In genomic region chr14:119665741-119666141, GRCm38 (mm10) we compare ENCODE assay signal across 8 mouse cellular contexts.
DNase-seq lines count a peak whose midpoint lies in the region; ATAC-seq and TF ChIP-seq lines count a peak whose summit lies in the region.

No protein-coding gene starts in this region.

- WGBS in heart, embryonic 15.5 days: 54% methylated on average over 5 of the region's 5 CpGs
- 52% methylated on average over 5 of the region's 5 CpGs for WGBS in heart, embryonic 12.5 days
- 20% methylated on average over 5 of the region's 5 CpGs for WGBS in hindbrain, postnatal 0 days
- 58% methylated on average over 5 of the region's 5 CpGs for WGBS in midbrain, embryonic 16.5 days
- 83% methylated on average over 5 of the region's 5 CpGs for WGBS in embryonic facial prominence, embryonic 10.5 days

- DNase-seq in cerebellum, adult 8-10 months: peak; percentile 3
- DNase-seq in hindbrain, postnatal 0 days (ENCODE audit: low spot score): peak; percentile 55
- DNase-seq in thymus, postnatal 36 days: no peak
- DNase-seq in kidney, adult 11 months: no peak
- DNase-seq in embryonic facial prominence, embryonic 10.5 days (ENCODE audit: low spot score): no peak

- no peak for TF ChIP-seq CTCF in hindbrain, postnatal 0 days (IDR thresholded peaks at IDR 0.05; ENCODE audit: low read depth)

- H3K9me3 ChIP-seq in heart, embryonic 15.5 days (replicated peaks): no peaks in the 10 kb centered on the region
- H3K9me3 ChIP-seq in heart, embryonic 12.5 days (replicated peaks): no peaks in the 10 kb centered on the region
- H3K9me3 ChIP-seq in hindbrain, postnatal 0 days (ENCODE audit: low read length): no peaks in the 10 kb centered on the region
- H3K9me3 ChIP-seq in midbrain, embryonic 16.5 days (replicated peaks; ENCODE audit: control insufficient read depth, low read length, poor library complexity, severe bottlenecking): no peaks in the 10 kb centered on the region
- no peaks in the 10 kb centered on the region for H3K9me3 ChIP-seq in embryonic facial prominence, embryonic 10.5 days

- no peak overlapping the region for H3K27ac ChIP-seq in heart, embryonic 15.5 days
- H3K27ac ChIP-seq in heart, embryonic 12.5 days (ENCODE audit: poor library complexity, severe bottlenecking): no peak overlapping the region
- H3K27ac ChIP-seq in hindbrain, postnatal 0 days: peak overlapping the region; percentile 48; the same call in 1 of the 2 replicates
- H3K27ac ChIP-seq in midbrain, embryonic 16.5 days (ENCODE audit: low read length): peak overlapping the region; percentile 39; the same call in 1 of the 2 replicates
- no peak overlapping the region for H3K27ac ChIP-seq in embryonic facial prominence, embryonic 10.5 days (replicated peaks)

- no peaks in the 10 kb centered on the region for H3K4me1 ChIP-seq in heart, embryonic 15.5 days (replicated peaks)
- H3K4me1 ChIP-seq in heart, embryonic 12.5 days (replicated peaks): no peaks in the 10 kb centered on the region
- H3K4me1 ChIP-seq in hindbrain, postnatal 0 days (ENCODE audit: insufficient read depth, low read length): 0 out of 2 replicates have a peak, but pooled peaks cover 3% of the 10 kb centered on the region
- H3K4me1 ChIP-seq in midbrain, embryonic 16.5 days (ENCODE audit: control insufficient read depth, insufficient read depth, low read length): no peaks in the 10 kb centered on the region
- no peaks in the 10 kb centered on the region for H3K4me1 ChIP-seq in embryonic facial prominence, embryonic 10.5 days

- H3K36me3 ChIP-seq in heart, embryonic 15.5 days: no peaks in the 10 kb centered on the region
- H3K36me3 ChIP-seq in heart, embryonic 12.5 days: no peaks in the 10 kb centered on the region
- H3K36me3 ChIP-seq in hindbrain, postnatal 0 days (ENCODE audit: insufficient read depth, low read length): no peaks in the 10 kb centered on the region
- no peaks in the 10 kb centered on the region for H3K36me3 ChIP-seq in midbrain, embryonic 16.5 days (ENCODE audit: control insufficient read depth, insufficient read depth, low read length)
- no peaks in the 10 kb centered on the region for H3K36me3 ChIP-seq in embryonic facial prominence, embryonic 10.5 days (replicated peaks)

- H3K27me3 ChIP-seq in heart, embryonic 15.5 days: no peaks in the 10 kb centered on the region
- H3K27me3 ChIP-seq in heart, embryonic 12.5 days (replicated peaks): no peaks in the 10 kb centered on the region
- H3K27me3 ChIP-seq in hindbrain, postnatal 0 days (ENCODE audit: insufficient read depth, low read length): no peaks in the 10 kb centered on the region
- H3K27me3 ChIP-seq in midbrain, embryonic 16.5 days (ENCODE audit: control insufficient read depth, insufficient read depth, low read depth, low read length): no peaks in the 10 kb centered on the region
- no peaks in the 10 kb centered on the region for H3K27me3 ChIP-seq in embryonic facial prominence, embryonic 10.5 days (replicated peaks; ENCODE audit: low read depth, poor library complexity, severe bottlenecking)

- no peak overlapping the region for H3K9ac ChIP-seq in heart, embryonic 15.5 days
- H3K9ac ChIP-seq in heart, embryonic 12.5 days: no peak overlapping the region
- no peak overlapping the region; the same call in 1 of the 2 replicates for H3K9ac ChIP-seq in hindbrain, postnatal 0 days (replicated peaks; ENCODE audit: low read length)
- peak overlapping the region; percentile 23; the same call in 1 of the 2 replicates for H3K9ac ChIP-seq in midbrain, embryonic 16.5 days (ENCODE audit: low read depth, low read length)

- H3K4me3 ChIP-seq in heart, embryonic 15.5 days: no peak overlapping the region
- H3K4me3 ChIP-seq in heart, embryonic 12.5 days: no peak overlapping the region
- no peak overlapping the region for H3K4me3 ChIP-seq in hindbrain, postnatal 0 days (ENCODE audit: low read length)
- H3K4me3 ChIP-seq in midbrain, embryonic 16.5 days (ENCODE audit: low read depth, low read length): no peak overlapping the region
- H3K4me3 ChIP-seq in embryonic facial prominence, embryonic 10.5 days: no peak overlapping the region

- no peak overlapping the region for H3K4me2 ChIP-seq in heart, embryonic 15.5 days
- H3K4me2 ChIP-seq in heart, embryonic 12.5 days: no peak overlapping the region
- no peak overlapping the region for H3K4me2 ChIP-seq in hindbrain, postnatal 0 days (ENCODE audit: low read depth, low read length)
- H3K4me2 ChIP-seq in midbrain, embryonic 16.5 days (ENCODE audit: low read length): no peak overlapping the region

- ATAC-seq in heart, embryonic 15.5 days (replicated peaks; ENCODE audit: insufficient number of reproducible peaks, insufficient read depth, low FRiP score, low read depth): 0 out of 2 replicates have a peak, but pooled peaks have one; percentile 35
- no peak for ATAC-seq in heart, embryonic 12.5 days (ENCODE audit: insufficient number of reproducible peaks, low FRiP score)
- peak; percentile 81 for ATAC-seq in hindbrain, postnatal 0 days
- peak; percentile 51; the same call in 1 of the 2 replicates for ATAC-seq in midbrain, embryonic 16.5 days

Comparison
In these comparisons a context has a peak if more than half of its experiments do, and no peak if none do; other contexts are left out.
1. H3K27ac ChIP-seq: peak in hindbrain, postnatal 0 days (single experiment) and midbrain, embryonic 16.5 days (single experiment); none in heart, embryonic 15.5 days (single experiment), heart, embryonic 12.5 days (single experiment) and embryonic facial prominence, embryonic 10.5 days (single experiment).
2. DNase-seq: peak in cerebellum, adult 8-10 months (single experiment) and hindbrain, postnatal 0 days (single experiment); none in thymus, postnatal 36 days (0 of 2), kidney, adult 11 months (single experiment) and embryonic facial prominence, embryonic 10.5 days (single experiment).